Mouse (Mus musculus) cerebellum, adult 2 months (tissue): ENCODE data around the gene Cenpp.

Experiments
- CTCF ChIP-seq: fragments of 200-500 bp; IDR thresholded peaks from 2 replicates; pipeline ENCODE4 v1.5.1; 2011; ENCODE audit warnings: low read depth, mild to moderate bottlenecking, control low read depth, low read length, moderate library complexity, borderline replicate concordance; ENCODE audit not compliant: insufficient read depth
- POLR2A ChIP-seq: fragments of 200-500 bp; IDR thresholded peaks from 2 replicates; pipeline ENCODE4 v1.6.1; 2011; ENCODE audit warnings: low read length, control low read depth, borderline replicate concordance; ENCODE audit not compliant: insufficient read depth

DNA sequence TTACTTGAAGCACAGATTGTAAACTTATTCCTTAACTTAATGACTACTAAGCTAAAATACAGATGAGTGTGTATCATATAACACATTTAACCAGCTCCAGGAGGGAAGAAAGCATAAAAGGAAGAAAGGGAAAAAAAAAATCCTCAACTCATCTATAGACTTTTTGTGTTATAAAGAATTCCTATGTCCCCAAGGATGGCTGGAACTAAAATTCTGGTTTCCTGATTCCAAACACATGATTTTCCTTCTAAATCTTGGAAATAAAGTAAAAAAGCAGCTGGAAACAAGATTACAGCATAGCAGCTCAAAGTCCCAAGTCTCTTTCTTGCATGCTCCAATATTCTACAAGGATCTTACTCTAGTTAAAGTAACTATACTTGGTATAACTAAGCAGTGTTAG is 49.0 kb downstream of the Cenpp start:
- TF ChIP-seq POLR2A (no peak), CTCF (no peak)
